Mouse (Mus musculus) 3T3-L1 (cell line): ENCODE data around the gene Ccdc47.
"Not testable (repeated sequence)": the region's sequence is repeated elsewhere in the genome, so short reads cannot be mapped to it uniquely, and the experiment has no call there.

ENCODE experiments used
- DNase-seq: peaks from one replicate; pipeline ENCODE4 v3.0.0-alpha.2; 2015; ENCODE audit warnings: low read depth, low spot score

Gene Ccdc47

GRCm38 (mm10) chr11:106199997-106200396, 16.1 kb downstream of the Ccdc47 start:
- DNase-seq: not testable (repeated sequence)

GRCm38 (mm10) chr11:106198277-106198676, 17.9 kb downstream of the Ccdc47 start:
- DNase-seq: no peak

- DNase-seq: peak; percentile 87
Observed at GRCm38 (mm10) chr11:106195341-106195740, 20.8 kb downstream of the Ccdc47 start.

- no peak for DNase-seq
Observed at GRCm38 (mm10) chr11:106194891-106195290, 21.3 kb downstream of the Ccdc47 start.

GRCm38 (mm10) chr11:106194155-106194541, 22.0 kb downstream of the Ccdc47 start:
- DNase-seq: no peak

- peak; percentile 98 for DNase-seq
Observed at GRCm38 (mm10) chr11:106193371-106194154, 22.6 kb downstream of the Ccdc47 start.

GRCm38 (mm10) chr11:106192657-106193370, 23.3 kb downstream of the Ccdc47 start:
- DNase-seq: no peak

- DNase-seq: no peak
Observed at GRCm38 (mm10) chr11:106192241-106192640, 23.9 kb downstream of the Ccdc47 start.

GRCm38 (mm10) chr11:106191716-106192115, 24.4 kb downstream of the Ccdc47 start:
- DNase-seq: no peak

GRCm38 (mm10) chr11:106187326-106187725, 28.8 kb downstream of the Ccdc47 start:
- DNase-seq: no peak

GRCm38 (mm10) chr11:106180449-106180801, 35.7 kb downstream of the Ccdc47 start:
- DNase-seq: no peak

GRCm38 (mm10) chr11:106179711-106180448, 36.3 kb downstream of the Ccdc47 start:
- peak; percentile 71 for DNase-seq

GRCm38 (mm10) chr11:106178036-106178782, 37.9 kb downstream of the Ccdc47 start:
- peak; percentile 36 for DNase-seq

- no peak for DNase-seq
Observed at GRCm38 (mm10) chr11:106176372-106176771, 39.8 kb downstream of the Ccdc47 start.

GRCm38 (mm10) chr11:106175081-106175480, 41.1 kb downstream of the Ccdc47 start:
- DNase-seq: peak; percentile 55

GRCm38 (mm10) chr11:106174372-106174771, 41.8 kb downstream of the Ccdc47 start:
- DNase-seq: peak; percentile 55

GRCm38 (mm10) chr11:106173228-106173627, 42.9 kb downstream of the Ccdc47 start:
- DNase-seq: no peak

- peak; percentile 31 for DNase-seq
Observed at GRCm38 (mm10) chr11:106170807-106171206, 45.3 kb downstream of the Ccdc47 start.

GRCm38 (mm10) chr11:106167435-106167834, 48.7 kb downstream of the Ccdc47 start:
- peak; percentile 64 for DNase-seq

GRCm38 (mm10) chr11:106164601-106165180, 51.5 kb downstream of the Ccdc47 start:
- DNase-seq: no peak

GRCm38 (mm10) chr11:106163546-106163945, 52.6 kb downstream of the Ccdc47 start:
- DNase-seq: no peak
